13 mouse cellular contexts compared by ENCODE assay signal in the genomic region with DNA sequence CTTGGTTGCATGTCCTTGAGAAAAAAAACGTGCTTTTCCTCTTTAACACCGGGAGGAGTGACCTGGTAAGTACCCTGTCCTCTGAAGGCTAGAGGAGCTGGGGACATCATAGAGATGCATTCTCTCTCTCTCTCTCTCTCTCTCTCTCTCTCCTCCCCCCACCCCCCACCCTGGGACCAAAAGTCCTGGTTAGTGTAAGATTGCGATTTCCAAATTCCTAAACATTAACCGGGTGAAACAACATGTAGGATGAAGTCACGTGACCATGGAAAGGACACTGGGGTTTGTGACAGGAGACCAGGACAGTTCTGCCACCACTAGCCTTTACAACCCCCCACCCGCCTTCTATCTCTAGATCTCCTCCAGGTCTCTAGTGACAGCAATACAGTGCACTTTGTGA. TPM values are rescaled to one million over a fixed set of nuclear protein-coding genes. Genes with fewer than 3 reads are reported as not detected.
A peak's percentile ranks its signal among the peaks of the same experiment; 100 is the strongest.
DNase-seq lines count a peak whose midpoint lies in the region; ATAC-seq lines count a peak whose summit lies in the region.
"Had no signal": no experiment of that assay in that cellular context is flagged by ENCODE, and none has a peak within 500 bp of the region (broad histone marks: within the 10 kb centered on the region; RNA-seq: fewer than 3 reads in every experiment).

No protein-coding gene starts in this region.

- no peak overlapping the region for H3K27ac ChIP-seq in forebrain, embryonic 10.5 days
- H3K27ac ChIP-seq in forebrain, embryonic 14.5 days (ENCODE audit: low read depth, low read length): no peak overlapping the region
- 0 out of 2 replicates have a peak overlapping the region, but pooled peaks have one; percentile 27 for H3K27ac ChIP-seq in lung, embryonic 16.5 days (ENCODE audit: low read length)
- H3K27ac ChIP-seq in liver, embryonic 16.5 days (ENCODE audit: low read length): 0 out of 2 replicates have a peak overlapping the region, but pooled peaks have one; percentile 25
- H3K27ac ChIP-seq: embryonic facial prominence, embryonic 15.5 days; macrophage had no signal

- peaks cover 35% of the 10 kb centered on the region for H3K4me1 ChIP-seq in forebrain, embryonic 10.5 days
- peaks cover 8% of the 10 kb centered on the region for H3K4me1 ChIP-seq in forebrain, embryonic 14.5 days (ENCODE audit: control insufficient read depth, insufficient read depth, low read length)
- H3K4me1 ChIP-seq in lung, embryonic 16.5 days (replicated peaks; ENCODE audit: control insufficient read depth, insufficient read depth, low read length): peaks cover 8% of the 10 kb centered on the region; the same call in 1 of the 2 replicates
- H3K4me1 ChIP-seq in liver, embryonic 16.5 days (ENCODE audit: control insufficient read depth, low read depth, low read length): peaks cover 7% of the 10 kb centered on the region
- H3K4me1 ChIP-seq: embryonic facial prominence, embryonic 15.5 days had no signal

- DNase-seq in forebrain, embryonic 10.5 days (ENCODE audit: extremely low spot score, low spot score): no peak
- DNase-seq in forebrain, embryonic 14.5 days (ENCODE audit: low spot score): no peak
- DNase-seq in lung, postnatal 25 days (ENCODE audit: low spot score): no peak
- DNase-seq in yolk sac, embryonic 10.5 days (ENCODE audit: low spot score): peak; percentile 80
- DNase-seq in left cerebral cortex, postnatal 25 days (ENCODE audit: low spot score in 2 of 2): no peak
- no peak for DNase-seq in adipocyte (ENCODE audit: low spot score)
- DNase-seq: cerebellum, postnatal 14 days; kidney, postnatal 36 days; right cerebral cortex, postnatal 25 days had no signal

- H3K27me3 ChIP-seq in forebrain, embryonic 10.5 days (ENCODE audit: poor library complexity, severe bottlenecking): peaks cover 11% of the 10 kb centered on the region
- no peaks in the 10 kb centered on the region for H3K27me3 ChIP-seq in forebrain, embryonic 14.5 days (replicated peaks; ENCODE audit: control insufficient read depth, insufficient read depth, low read length)
- H3K27me3 ChIP-seq in lung, embryonic 16.5 days (ENCODE audit: control insufficient read depth, insufficient read depth, low read depth, low read length): no peaks in the 10 kb centered on the region
- H3K27me3 ChIP-seq in liver, embryonic 16.5 days (ENCODE audit: control insufficient read depth, insufficient read depth, low read depth, low read length): peaks cover 6% of the 10 kb centered on the region

- intact Hi-C loops in left cerebral cortex, postnatal 25 days (cut with DNase I): loop anchor here (2.0 to 5.0 kb wide), 2 partner anchors 16 to 34 kb away; no protein-coding TSS in a partner anchor

- H3K9me3 ChIP-seq in forebrain, embryonic 10.5 days: no peaks in the 10 kb centered on the region
- H3K9me3 ChIP-seq in forebrain, embryonic 14.5 days (replicated peaks; ENCODE audit: control insufficient read depth, low read length): no peaks in the 10 kb centered on the region
- no peaks in the 10 kb centered on the region for H3K9me3 ChIP-seq in lung, embryonic 16.5 days (ENCODE audit: control insufficient read depth, low read length)
- H3K9me3 ChIP-seq in liver, embryonic 16.5 days (replicated peaks; ENCODE audit: control insufficient read depth, low read length): no peaks in the 10 kb centered on the region
- H3K9me3 ChIP-seq: embryonic facial prominence, embryonic 15.5 days had no signal

- no peak overlapping the region for H3K4me2 ChIP-seq in forebrain, embryonic 14.5 days (ENCODE audit: low read length)
- H3K4me2 ChIP-seq in lung, embryonic 16.5 days (ENCODE audit: low read depth, low read length): peak overlapping the region; percentile 44
- H3K4me2 ChIP-seq in liver, embryonic 16.5 days (ENCODE audit: low read depth, low read length): peak overlapping the region; percentile 15; the same call in 1 of the 2 replicates
- H3K4me2 ChIP-seq: embryonic facial prominence, embryonic 15.5 days had no signal

- no peak for ATAC-seq in forebrain, embryonic 14.5 days
- ATAC-seq in lung, embryonic 16.5 days (ENCODE audit: low read depth): peak; percentile 15; the same call in 1 of the 2 replicates
- peak; percentile 76 for ATAC-seq in liver, embryonic 16.5 days (ENCODE audit: low read depth)

- H3K36me3 ChIP-seq in forebrain, embryonic 10.5 days (replicated peaks): no peaks in the 10 kb centered on the region
- no peaks in the 10 kb centered on the region for H3K36me3 ChIP-seq in forebrain, embryonic 14.5 days (ENCODE audit: control insufficient read depth, insufficient read depth, low read length)
- no peaks in the 10 kb centered on the region for H3K36me3 ChIP-seq in lung, embryonic 16.5 days (ENCODE audit: control insufficient read depth, insufficient read depth, low read length)
- H3K36me3 ChIP-seq in liver, embryonic 16.5 days (ENCODE audit: control insufficient read depth, insufficient read depth): no peaks in the 10 kb centered on the region
- H3K36me3 ChIP-seq: embryonic facial prominence, embryonic 15.5 days had no signal

- H3K4me3 ChIP-seq in forebrain, embryonic 10.5 days: peak overlapping the region; percentile 29
- no peak overlapping the region for H3K4me3 ChIP-seq in forebrain, embryonic 14.5 days (ENCODE audit: low read depth, low read length)
- H3K4me3 ChIP-seq in lung, embryonic 16.5 days (ENCODE audit: low read length): no peak overlapping the region
- H3K4me3 ChIP-seq in liver, embryonic 16.5 days (ENCODE audit: low read depth, low read length): no peak overlapping the region
- H3K4me3 ChIP-seq: embryonic facial prominence, embryonic 15.5 days had no signal

- WGBS in forebrain, embryonic 10.5 days: 14% methylated on average over 6 of the region's 6 CpGs
- 10% methylated on average over 6 of the region's 6 CpGs for WGBS in forebrain, embryonic 14.5 days
- WGBS in lung, embryonic 16.5 days: 4% methylated on average over 6 of the region's 6 CpGs
- WGBS in liver, embryonic 16.5 days (ENCODE audit: insufficient replicate concordance): 9% methylated on average over 6 of the region's 6 CpGs

- H3K9ac ChIP-seq in forebrain, embryonic 14.5 days (ENCODE audit: low read length): no peak overlapping the region
- no peak overlapping the region for H3K9ac ChIP-seq in lung, embryonic 16.5 days (ENCODE audit: low read length)
- no peak overlapping the region for H3K9ac ChIP-seq in liver, embryonic 16.5 days (ENCODE audit: low read depth, low read length)
- H3K9ac ChIP-seq: embryonic facial prominence, embryonic 15.5 days had no signal

RNA-seq across cellular contexts. Expression of a gene that starts 19.6 kb away (rescaled TPM):
- 34.2 TPM in 2 replicates for polyA plus RNA-seq in forebrain, embryonic 10.5 days (2016; fragmentation: Nextera tagmentation; extraction: Ambion mirVana)
- 47.0 and 47.8 TPM in 2 replicates for polyA plus RNA-seq in forebrain, embryonic 14.5 days (2014; fragmentation: Nextera tagmentation; extraction: Ambion mirVana)
- polyA plus RNA-seq in lung, embryonic 16.5 days (2015; fragmentation: Nextera tagmentation; extraction: Ambion mirVana): 20.3 and 22.1 TPM in 2 replicates
- polyA plus RNA-seq in liver, embryonic 16.5 days (2015; fragmentation: Nextera tagmentation; extraction: Ambion mirVana): 9.5 and 12.1 TPM in 2 replicates
- 10 to 100 TPM; 60.7 to 68.6 TPM for total RNA-seq in left cerebral cortex, postnatal 25 days (2021)

RNA-seq across cellular contexts. Expression of a gene that starts 47.5 kb away (rescaled TPM):
- polyA plus RNA-seq in forebrain, embryonic 10.5 days (2016; fragmentation: Nextera tagmentation; extraction: Ambion mirVana): 82.4 and 83.0 TPM in 2 replicates
- 21.8 and 24.3 TPM in 2 replicates for polyA plus RNA-seq in forebrain, embryonic 14.5 days (2014; fragmentation: Nextera tagmentation; extraction: Ambion mirVana)
- 52.9 and 54.9 TPM in 2 replicates for polyA plus RNA-seq in lung, embryonic 16.5 days (2015; fragmentation: Nextera tagmentation; extraction: Ambion mirVana)
- 15.5 and 16.4 TPM in 2 replicates for polyA plus RNA-seq in liver, embryonic 16.5 days (2015; fragmentation: Nextera tagmentation; extraction: Ambion mirVana)
- total RNA-seq in left cerebral cortex, postnatal 25 days (2021): under 1 TPM; 0.46 to 0.69 TPM

Comparison
In these comparisons a context has a peak if more than half of its experiments do, and no peak if none do; other contexts are left out.
1. H3K27ac ChIP-seq: peak in lung, embryonic 16.5 days (single experiment) and liver, embryonic 16.5 days (single experiment); none in forebrain, embryonic 10.5 days (single experiment) and forebrain, embryonic 14.5 days (single experiment).